ENCODE assay signal across 16 mouse cellular contexts in genomic region chr19:56676506-56676905, GRCm38 (mm10). TPM values are rescaled to one million over a fixed set of nuclear protein-coding genes. Genes with fewer than 3 reads are reported as not detected.
DNase-seq lines count a peak whose midpoint lies in the region; ATAC-seq and TF ChIP-seq lines count a peak whose summit lies in the region.
"Had no signal": no experiment of that assay in that cellular context is flagged by ENCODE, and none has a peak within 500 bp of the region (broad histone marks: within the 10 kb centered on the region; RNA-seq: fewer than 3 reads in every experiment).

No protein-coding gene starts in this region.

- DNase-seq in gastrocnemius, adult 18-20 months (ENCODE audit: low spot score) = peak; percentile 24
- DNase-seq in gastrocnemius, postnatal 4 days (ENCODE audit: low spot score in 2 of 2) = no peak
- no peak for DNase-seq in lung, postnatal 14 days
- peak; percentile 51 for DNase-seq in fat pad, adult 2 months (ENCODE audit: extremely low read depth, low read depth, low spot score)
- no peak for DNase-seq in heart, postnatal 0 days (ENCODE audit: low spot score)
- no peak for DNase-seq in layer of hippocampus, adult 8-10 months (ENCODE audit: low spot score in 2 of 2)
- DNase-seq: cerebellum, adult 9-11 months; right cerebral cortex, adult 18-20 months; thymus, postnatal 25 days had no signal

- no peak overlapping the region for H3K27ac ChIP-seq in lung, embryonic 15.5 days
- peak overlapping the region; percentile 36 for H3K27ac ChIP-seq in heart, postnatal 0 days (ENCODE audit: low read depth)
- no peak overlapping the region for H3K27ac ChIP-seq in midbrain, embryonic 15.5 days
- H3K27ac ChIP-seq: hindbrain, embryonic 10.5 days; limb, embryonic 12.5 days; midbrain, embryonic 10.5 days; stomach, postnatal 0 days had no signal

- peaks cover 37% of the 10 kb centered on the region for H3K4me1 ChIP-seq in lung, embryonic 15.5 days
- H3K4me1 ChIP-seq in heart, postnatal 0 days (ENCODE audit: control insufficient read depth, insufficient read depth) = peaks cover 47% of the 10 kb centered on the region
- no peaks in the 10 kb centered on the region for H3K4me1 ChIP-seq in midbrain, embryonic 15.5 days
- H3K4me1 ChIP-seq: midbrain, embryonic 10.5 days had no signal

- ATAC-seq in lung, embryonic 15.5 days (ENCODE audit: borderline replicate concordance, extremely low read depth, low FRiP score, low TSS enrichment) = peak; percentile 53; the same call in 1 of the 2 replicates
- peak; percentile 28; the same call in 1 of the 2 replicates for ATAC-seq in heart, postnatal 0 days (ENCODE audit: insufficient read depth, low read depth)
- ATAC-seq in midbrain, embryonic 15.5 days (replicated peaks) = no peak

- H3K4me2 ChIP-seq in lung, embryonic 15.5 days = no peak overlapping the region
- no peak overlapping the region for H3K4me2 ChIP-seq in heart, postnatal 0 days (ENCODE audit: low read depth, low read length)
- H3K4me2 ChIP-seq in midbrain, embryonic 15.5 days = no peak overlapping the region
- H3K4me2 ChIP-seq: limb, embryonic 12.5 days had no signal

- no peak overlapping the region for H3K4me3 ChIP-seq in lung, embryonic 15.5 days
- H3K4me3 ChIP-seq in heart, postnatal 0 days (ENCODE audit: low read depth, low read length) = no peak overlapping the region
- no peak overlapping the region for H3K4me3 ChIP-seq in midbrain, embryonic 15.5 days
- H3K4me3 ChIP-seq: hindbrain, embryonic 10.5 days; limb, embryonic 12.5 days; midbrain, embryonic 10.5 days; myocyte had no signal

- TF ChIP-seq CTCF in heart, postnatal 0 days (IDR thresholded peaks at IDR 0.05; ENCODE audit: low read depth) = no peak

- H3K36me3 ChIP-seq in lung, embryonic 15.5 days = no peaks in the 10 kb centered on the region
- H3K36me3 ChIP-seq in heart, postnatal 0 days (replicated peaks; ENCODE audit: control insufficient read depth, insufficient read depth, low read length) = no peaks in the 10 kb centered on the region
- no peaks in the 10 kb centered on the region for H3K36me3 ChIP-seq in midbrain, embryonic 15.5 days (replicated peaks)
- H3K36me3 ChIP-seq: hindbrain, embryonic 10.5 days; limb, embryonic 12.5 days; midbrain, embryonic 10.5 days had no signal

- 68% methylated on average over 4 of the region's 4 CpGs for WGBS in lung, embryonic 15.5 days
- 57% methylated on average over 4 of the region's 4 CpGs for WGBS in heart, postnatal 0 days
- 84% methylated on average over 4 of the region's 4 CpGs for WGBS in midbrain, embryonic 15.5 days

- no peaks in the 10 kb centered on the region for H3K9me3 ChIP-seq in lung, embryonic 15.5 days
- no peaks in the 10 kb centered on the region for H3K9me3 ChIP-seq in heart, postnatal 0 days (replicated peaks; ENCODE audit: control insufficient read depth, low read length)
- no peaks in the 10 kb centered on the region for H3K9me3 ChIP-seq in midbrain, embryonic 15.5 days
- H3K9me3 ChIP-seq: hindbrain, embryonic 10.5 days; limb, embryonic 12.5 days; midbrain, embryonic 10.5 days had no signal

- no peak for TF ChIP-seq EP300 in heart, postnatal 0 days (IDR thresholded peaks at IDR 0.05; ENCODE audit: low read depth)

- H3K9ac ChIP-seq in lung, embryonic 15.5 days = no peak overlapping the region
- no peak overlapping the region for H3K9ac ChIP-seq in heart, postnatal 0 days (replicated peaks; ENCODE audit: low read depth, low read length)
- no peak overlapping the region for H3K9ac ChIP-seq in midbrain, embryonic 15.5 days
- H3K9ac ChIP-seq: limb, embryonic 12.5 days had no signal

- no peaks in the 10 kb centered on the region for H3K27me3 ChIP-seq in lung, embryonic 15.5 days
- H3K27me3 ChIP-seq in heart, postnatal 0 days (ENCODE audit: control insufficient read depth, insufficient read depth, low read length) = no peaks in the 10 kb centered on the region
- no peaks in the 10 kb centered on the region for H3K27me3 ChIP-seq in midbrain, embryonic 15.5 days (replicated peaks)
- H3K27me3 ChIP-seq: limb, embryonic 12.5 days had no signal

RNA-seq across cellular contexts. Expression of gene Adrb1, which starts 45.5 kb away (rescaled TPM):
- not detected for total RNA-seq in gastrocnemius, adult 18-20 months (2021)
- 1 to 10 TPM; 1.4 to 1.9 TPM for total RNA-seq in gastrocnemius, postnatal 4 days (2021)
- polyA plus RNA-seq in lung, embryonic 15.5 days (2015; fragmentation: Nextera tagmentation; extraction: Ambion mirVana) = 1.4 and 1.5 TPM in 2 replicates
- 30.2 and 31.3 TPM in 2 replicates for total RNA-seq in heart, postnatal 0 days (2014; rRNA removed; ENCODE audit: low replicate concordance)
- 10.9 and 11.7 TPM in 2 replicates for polyA plus RNA-seq in heart, postnatal 0 days (2015; fragmentation: Nextera tagmentation; extraction: Ambion mirVana)
- total RNA-seq in layer of hippocampus, adult 8-10 months (2022) = 10 to 100 TPM; 19.9 to 22.8 (median 20.3) TPM
- 1.3 and 1.4 TPM in 2 replicates for polyA plus RNA-seq in midbrain, embryonic 15.5 days (2015; fragmentation: Nextera tagmentation; extraction: Ambion mirVana)

Comparison
In these comparisons a context has a peak if more than half of its experiments do, and no peak if none do; other contexts are left out.
1. DNase-seq: peak in gastrocnemius, adult 18-20 months (single experiment) and fat pad, adult 2 months (single experiment); none in gastrocnemius, postnatal 4 days (0 of 2), lung, postnatal 14 days (single experiment), heart, postnatal 0 days (single experiment) and layer of hippocampus, adult 8-10 months (0 of 2).
2. RNA of gene Adrb1, which starts 45.5 kb away (total RNA-seq): 30.2 to 31.3 TPM in heart, postnatal 0 days and 19.9 to 22.8 TPM in layer of hippocampus, adult 8-10 months; 1.4 to 1.9 TPM in gastrocnemius, postnatal 4 days and not detected in gastrocnemius, adult 18-20 months; every median in the first group is over 4 times any median in the second.